Mouse (Mus musculus) kidney, postnatal 14 days (tissue): ENCODE measurements at regions not wholly inside any gene's neighbourhood (a gene's known extent, or its start where the extent isn't known, plus 50 kb on each side); places are given as distances from the start of the nearest gene placed in this dataset.

Experiments
- DNase-seq: peaks from one replicate; pipeline ENCODE4 v3.0.0; 2022; ENCODE audit warnings: mixed read lengths

DNA sequence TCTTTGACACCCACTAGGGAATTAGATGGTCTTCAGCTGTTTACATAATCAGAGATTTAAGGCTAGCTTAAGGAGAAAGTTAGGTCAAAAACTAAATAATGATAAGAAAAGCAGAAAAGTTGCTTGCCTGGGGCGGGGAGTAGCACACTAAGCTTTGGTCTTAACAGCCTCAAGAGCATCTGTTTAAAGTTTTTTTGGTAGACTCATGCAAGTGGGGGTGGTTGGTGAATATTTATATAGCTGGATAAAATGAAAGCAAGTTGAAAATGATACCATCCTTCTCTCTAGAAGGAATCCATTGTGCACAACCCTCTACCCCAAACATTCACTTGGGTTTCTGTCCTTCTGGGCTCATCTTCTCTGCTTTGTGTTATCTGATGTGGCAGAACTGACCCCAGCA is 85.3 kb upstream of the Lifr start:
- DNase-seq: no peak

DNA sequence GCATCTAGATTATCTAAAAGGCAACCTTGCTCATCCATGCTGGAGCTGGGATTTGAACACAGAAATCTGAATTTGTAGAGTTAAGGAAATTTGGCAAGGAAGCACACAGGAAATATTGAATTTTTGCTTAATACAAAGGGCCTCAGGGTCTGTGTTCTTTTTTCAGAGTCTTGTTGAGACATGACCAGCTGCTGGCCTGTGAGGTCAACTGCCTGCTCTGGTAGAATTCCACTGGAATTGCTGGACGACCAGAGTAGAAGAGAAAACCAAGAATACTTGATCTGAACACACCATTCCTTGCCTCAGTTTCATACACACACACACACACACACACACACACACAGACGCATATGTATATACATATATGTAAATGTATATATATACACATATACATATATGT is 84.1 kb upstream of the Lifr start:
- DNase-seq: peak; percentile 59

DNA sequence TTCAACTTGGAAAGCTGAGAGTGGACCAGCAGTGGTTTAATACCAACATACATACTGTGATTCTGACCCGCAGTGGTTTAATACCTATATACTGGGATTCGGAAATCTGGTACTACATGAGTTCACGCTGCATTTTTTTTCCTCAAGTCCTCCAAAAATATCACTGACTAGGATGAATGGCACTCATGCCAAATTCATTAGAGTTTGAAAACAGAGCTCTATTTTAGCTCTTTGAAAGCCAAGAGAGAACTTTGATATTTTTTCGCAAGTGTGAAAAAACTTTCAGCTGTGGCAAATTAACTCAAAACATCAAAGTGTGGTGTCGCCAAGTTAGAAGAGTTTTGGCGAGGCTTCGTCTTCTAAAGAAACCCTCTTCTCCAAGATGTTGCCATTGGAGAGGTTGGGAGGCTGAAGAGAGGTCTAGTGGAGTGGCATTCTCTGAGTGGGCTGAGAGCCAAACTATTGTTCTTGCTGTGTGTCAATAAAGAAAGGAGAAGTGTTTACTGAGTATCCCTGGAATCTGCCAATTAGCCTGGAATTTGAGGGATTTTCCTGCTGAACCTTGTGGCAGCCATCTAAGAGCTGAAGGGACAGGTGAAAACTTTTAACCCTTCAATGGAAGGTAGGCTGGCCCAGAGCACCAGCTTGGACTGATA is 81.6 kb upstream of the Lifr start:
- DNase-seq: no peak

DNA sequence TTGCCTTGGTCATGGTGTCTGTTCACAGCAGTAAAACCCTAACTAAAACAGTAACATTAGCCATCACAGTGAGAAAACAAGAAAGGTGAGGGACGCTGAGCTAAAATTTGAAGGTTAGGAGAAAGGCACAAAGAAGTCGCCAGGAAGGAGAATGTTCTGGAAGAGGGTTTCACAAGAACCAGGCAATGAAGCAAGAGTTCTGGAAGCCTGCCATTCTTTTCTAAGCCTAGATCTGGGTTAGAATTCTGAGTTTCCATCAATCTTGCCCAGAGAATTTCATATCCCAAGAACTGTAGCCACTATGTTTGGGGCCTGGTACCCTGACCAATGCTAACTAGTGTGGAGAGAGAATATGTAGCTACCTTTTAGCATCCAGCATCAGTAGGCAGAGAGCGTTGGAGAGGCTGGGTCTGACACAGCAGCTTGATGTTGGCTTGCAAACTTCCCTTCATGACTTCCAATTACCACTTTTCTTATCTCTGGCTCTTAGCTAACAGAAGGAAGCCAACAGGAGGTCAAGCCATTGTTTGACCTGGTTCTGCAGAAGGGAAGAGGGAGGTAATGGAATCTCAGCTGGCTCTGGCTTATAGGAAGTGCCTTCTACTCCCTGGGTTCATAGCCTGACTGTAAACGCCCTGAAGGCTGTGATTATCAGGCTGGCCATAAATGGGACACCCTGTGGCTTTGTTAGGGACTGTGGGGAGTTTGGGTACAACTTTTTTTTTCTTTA is 79.3 kb upstream of the Lifr start:
- DNase-seq: peak; percentile 46

DNA sequence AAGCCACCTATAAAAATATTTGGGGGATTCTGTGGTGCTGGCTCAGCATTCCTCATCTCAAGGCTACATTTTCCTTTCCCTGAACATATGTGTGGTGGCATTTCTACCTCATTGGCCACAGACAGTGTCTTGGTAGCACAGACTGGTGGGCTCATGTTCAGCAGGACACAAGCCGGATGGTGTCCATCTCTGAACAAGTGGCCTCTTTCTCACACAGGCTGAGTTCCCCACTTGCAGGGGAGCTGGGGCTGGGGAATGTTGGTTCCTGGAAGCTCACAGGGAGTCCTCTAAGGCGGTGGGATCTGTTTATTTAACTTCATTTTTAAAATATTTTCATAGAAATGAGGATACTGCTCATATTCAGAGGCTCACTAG is 78.7 kb upstream of the Lifr start:
- DNase-seq: no peak

DNA sequence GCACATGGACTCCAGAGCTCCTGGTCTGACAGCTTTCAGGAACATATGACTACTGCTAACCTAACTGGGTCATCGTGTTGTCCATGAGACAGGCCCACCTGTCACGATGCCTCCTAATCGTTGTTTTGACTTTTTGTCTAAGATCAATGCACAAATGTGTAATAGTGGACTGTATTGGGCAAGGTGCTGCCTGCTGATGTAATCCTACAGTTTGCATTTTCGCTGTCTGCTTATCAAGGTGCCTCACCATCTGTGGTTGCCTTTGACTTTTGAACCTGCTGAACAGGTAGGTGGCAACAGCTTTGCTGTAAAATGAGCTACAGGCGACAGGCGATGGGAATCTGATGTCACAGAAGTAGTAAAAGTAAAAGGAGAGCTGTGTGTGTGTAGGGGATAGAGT is 78.0 kb upstream of the Lifr start:
- DNase-seq: no peak

DNA sequence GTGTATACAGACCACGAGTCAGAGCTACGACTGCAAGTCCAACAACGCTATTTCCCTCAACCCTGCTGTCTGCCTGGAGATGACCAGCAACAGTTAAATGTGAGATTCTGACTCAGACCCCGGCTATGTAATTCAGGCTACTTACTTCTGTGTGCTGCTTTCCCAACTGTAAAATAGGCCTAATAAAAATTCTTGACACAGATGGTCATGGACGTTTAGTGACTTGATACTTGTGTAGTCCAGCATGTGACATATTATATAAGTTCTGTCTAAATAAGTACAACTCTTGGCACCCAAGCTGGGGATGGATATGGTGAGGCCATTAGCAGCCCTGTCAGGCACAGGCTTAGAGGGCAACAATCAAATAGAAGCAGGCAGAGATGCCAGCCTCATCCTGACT is 77.4 kb upstream of the Lifr start:
- DNase-seq: no peak

DNA sequence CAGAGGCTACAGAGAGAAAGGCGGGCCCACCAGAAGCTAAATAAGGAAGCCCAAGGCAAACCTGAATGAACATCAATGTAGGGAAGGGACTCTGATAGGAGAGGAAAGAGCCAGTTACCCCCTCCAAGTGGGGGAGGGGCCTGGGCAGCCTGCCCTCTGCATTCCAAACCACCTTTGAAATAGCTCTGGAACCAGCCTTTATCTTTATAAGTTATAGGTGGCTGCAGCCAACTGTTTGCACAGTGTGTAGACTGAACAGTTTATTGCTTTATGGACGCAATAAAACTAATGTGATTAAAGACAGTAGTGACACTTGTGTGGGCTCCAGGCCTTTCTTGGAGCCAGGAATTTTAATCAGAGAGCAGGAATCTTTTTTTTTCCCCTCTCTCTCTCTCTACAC is 75.4 kb upstream of the Lifr start:
- peak; percentile 43 for DNase-seq

DNA sequence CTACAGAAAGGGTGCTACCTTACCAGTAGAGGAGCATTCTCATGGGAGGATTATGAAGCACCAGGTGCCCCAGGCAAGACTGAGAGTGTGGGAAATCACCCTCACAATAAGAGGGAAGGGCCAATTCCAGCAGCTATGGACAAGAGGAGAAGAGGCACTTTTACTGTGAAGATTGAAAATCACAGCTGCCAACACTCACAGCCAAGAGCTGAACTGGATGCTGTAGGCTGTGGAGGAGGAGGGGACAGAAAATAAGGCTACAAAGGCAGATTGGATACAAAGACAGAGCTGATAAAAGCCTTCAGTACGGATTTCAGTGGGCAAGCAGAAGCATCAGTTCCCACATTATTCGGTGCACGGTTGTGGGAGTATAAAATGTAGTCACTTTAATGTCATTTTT is 74.4 kb upstream of the Lifr start:
- no peak for DNase-seq

DNA sequence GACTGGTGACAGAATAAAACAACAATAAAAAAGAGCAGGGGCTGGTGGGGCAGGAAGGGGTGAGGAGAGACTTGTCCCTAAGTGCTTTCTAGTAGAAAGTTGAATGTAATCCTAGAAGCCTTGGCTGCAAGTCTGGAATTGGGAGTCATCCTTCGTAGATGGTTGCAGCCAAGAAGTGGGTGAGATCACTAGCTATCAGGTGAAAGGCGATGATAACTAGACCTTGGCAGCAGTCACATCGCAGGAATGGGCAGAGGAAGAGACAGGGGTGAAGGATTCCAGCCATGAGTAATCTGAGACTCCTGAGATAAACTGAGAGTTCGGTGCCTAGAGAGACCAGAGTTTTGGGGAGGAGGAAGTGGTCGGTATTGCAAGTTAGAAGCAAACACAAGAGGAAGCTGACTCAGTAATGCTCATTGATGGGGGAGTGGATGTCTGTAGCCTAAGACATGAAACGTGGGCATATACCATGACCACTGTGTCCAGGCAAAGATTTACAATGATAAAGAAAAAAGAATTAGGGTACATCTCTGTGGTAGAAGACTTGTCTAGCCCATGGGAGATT is 73.1 kb upstream of the Lifr start:
- no peak for DNase-seq

DNA sequence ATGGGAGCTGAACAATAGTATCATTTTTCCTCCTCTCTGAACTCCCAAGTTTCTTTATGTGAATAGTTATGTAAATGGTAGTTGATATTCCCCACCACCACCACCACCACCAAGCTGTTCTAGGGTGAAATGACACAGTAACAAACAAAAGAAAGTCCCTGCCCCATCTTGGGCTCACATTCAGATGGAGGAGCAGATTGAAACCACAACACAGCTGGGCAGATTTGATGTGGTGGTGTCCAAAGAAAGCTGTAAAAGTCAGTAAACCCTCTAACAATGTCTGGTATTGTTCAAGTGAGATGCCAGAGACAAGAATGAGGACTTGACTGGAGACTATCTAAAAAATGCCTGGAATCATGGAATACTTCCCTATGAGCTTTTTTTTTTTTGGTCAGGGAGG is 67.8 kb upstream of the Lifr start:
- DNase-seq: no peak

DNA sequence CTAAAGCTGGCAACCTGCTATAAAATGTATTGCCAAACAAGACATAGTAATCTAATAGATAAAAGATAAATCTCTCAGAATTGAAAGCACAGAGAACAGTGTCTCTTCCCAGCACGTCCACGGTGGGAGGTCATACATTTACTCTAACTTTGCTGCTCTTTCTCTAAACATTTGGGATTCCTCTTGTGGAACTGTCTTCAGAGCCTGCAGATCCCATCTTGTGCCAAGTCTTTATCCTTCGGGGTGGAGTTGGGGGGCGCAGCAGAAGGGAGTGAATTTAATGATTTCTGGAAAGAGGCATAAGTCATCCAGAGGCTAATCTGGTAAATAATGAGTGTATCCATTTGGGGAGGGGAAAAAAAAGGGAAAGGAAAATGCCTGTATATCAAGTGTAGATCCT is 65.2 kb upstream of the Lifr start:
- DNase-seq: no peak

DNA sequence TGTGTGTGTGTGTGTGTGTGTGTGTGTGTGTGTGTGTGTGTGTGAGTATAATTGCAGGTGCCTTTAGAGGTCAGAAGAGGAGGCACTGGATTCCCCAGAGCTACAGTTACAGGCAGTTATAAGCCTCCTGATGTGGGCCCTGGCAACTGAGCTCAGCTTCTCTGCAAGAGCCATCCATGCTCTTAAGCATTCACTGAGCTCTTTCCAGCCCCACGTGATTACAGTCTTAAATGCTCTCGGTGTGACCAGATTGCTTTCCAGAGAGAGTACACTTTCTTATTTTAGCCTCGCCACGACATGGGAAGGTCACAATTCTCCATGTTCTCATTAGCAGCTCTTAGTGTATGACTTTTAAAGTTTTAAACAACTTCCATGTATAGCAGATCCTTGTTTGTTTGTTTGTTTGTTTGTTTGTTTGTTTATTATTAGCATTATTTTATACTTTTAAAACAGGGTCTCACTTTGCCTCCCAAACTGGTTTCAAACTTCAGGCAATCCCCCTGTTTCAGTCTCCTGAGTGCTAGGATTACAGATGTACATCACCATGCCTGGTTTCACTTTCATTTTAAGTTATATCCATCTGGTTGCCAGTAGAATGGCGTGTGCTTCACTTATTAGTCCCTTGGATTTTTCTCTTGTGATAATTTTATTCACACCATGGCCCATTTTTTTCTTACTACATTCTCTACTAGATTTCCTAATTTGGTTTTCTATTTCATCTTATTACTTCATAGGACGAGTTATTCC is 58.9 kb upstream of the Lifr start:
- no peak for DNase-seq

DNA sequence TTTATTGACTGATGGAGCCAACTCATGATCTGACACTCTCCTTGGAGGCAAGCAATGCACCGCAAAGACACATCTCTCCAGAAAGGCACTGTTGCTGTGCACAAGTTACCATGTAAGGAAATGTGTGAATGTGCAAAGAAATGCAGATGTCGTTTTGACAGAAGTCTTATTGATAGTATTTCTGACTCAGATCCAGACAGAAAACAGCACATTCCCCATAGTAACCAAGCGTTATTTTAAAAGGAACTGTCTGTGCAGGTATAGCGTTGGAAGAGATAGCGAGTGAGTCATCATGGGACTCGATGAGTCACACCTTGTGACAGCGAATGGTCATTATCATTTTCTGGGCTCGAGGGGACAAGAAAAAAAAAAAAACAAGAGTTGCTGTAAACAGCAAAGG is 52.9 kb upstream of the Lifr start:
- DNase-seq: no peak

DNA sequence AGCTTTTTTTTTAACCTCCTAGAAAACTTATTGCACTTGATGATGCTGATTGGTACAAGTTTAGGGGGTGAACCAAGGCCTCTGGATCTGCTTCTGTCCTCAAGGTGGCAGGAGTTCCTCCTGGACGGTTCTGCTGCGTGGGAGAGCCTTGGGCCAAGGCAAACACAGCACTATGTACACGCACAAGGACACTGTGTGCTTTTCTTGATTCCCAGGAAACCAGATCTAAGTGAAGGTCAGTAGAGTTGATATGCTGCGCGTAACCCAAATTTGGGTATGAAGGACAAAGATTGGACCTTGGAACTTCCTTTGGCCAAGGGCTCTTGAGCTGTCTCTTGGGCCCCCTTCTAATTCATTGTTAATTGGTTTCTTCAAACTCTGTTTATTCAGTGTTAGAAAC is 51.3 kb upstream of the Lifr start:
- DNase-seq: peak; percentile 24

DNA sequence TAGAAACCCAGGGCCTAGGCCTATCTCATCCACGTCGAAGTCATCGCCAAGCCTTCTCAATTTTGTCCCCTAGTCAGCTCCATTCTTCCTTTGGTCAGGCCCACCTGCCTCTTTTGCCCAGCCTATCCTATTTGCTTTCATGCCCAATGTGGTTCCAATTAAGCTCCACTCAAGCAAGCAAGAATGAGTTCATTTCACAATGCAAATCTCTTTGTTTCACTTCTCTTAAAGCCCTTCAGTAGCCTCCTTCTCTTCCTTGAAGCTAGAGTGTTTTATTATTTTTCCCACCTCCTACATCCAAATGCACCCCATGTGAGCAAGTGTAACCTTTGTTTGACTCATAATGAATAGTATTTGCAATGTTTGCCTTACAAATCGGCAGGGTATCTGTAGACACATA is 50.6 kb upstream of the Lifr start:
- DNase-seq: no peak
